Mouse (Mus musculus): ENCODE data around the gene Ywhah. TPM values are rescaled to one million over a fixed set of nuclear protein-coding genes. Genes with fewer than 3 reads are reported as not detected.

The Ywhah gene
- polyA plus RNA-seq, 1 experiment from 2014 or later, result 388 TPM

DNA sequence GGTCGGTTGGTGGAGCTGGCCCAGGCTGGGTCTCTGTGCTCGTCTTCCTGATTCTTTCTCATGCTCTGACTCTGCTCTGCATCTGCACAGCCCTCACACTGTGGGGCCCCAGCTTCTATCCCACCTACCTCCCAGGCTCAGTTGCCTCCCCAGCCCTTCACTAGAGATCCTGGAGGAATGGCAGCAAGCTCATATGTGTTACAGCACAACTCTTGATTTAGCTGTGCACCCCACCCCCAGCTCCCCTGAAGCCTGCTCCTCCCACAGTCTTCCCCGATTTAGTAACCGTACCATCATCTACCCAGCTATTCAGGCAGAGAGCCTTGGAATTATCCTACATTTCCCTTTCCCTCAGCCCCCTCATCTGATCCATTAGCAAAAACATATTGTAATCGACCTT lies 17.5 kb upstream of the Ywhah start:
- H3K27me3 ChIP-seq, result no peaks in the 10 kb centered on the region
- 82% methylated on average over 5 of the region's 5 CpGs for WGBS
- H3K9me3 ChIP-seq, result no peaks in the 10 kb centered on the region
- no peak overlapping the region for H3K4me3 ChIP-seq
- no peaks in the 10 kb centered on the region for H3K36me3 ChIP-seq
- ATAC-seq (ENCODE audit: low FRiP score, low read depth), result no peak
- H3K27ac ChIP-seq, result no peak overlapping the region
- no peak overlapping the region for H3K4me2 ChIP-seq (replicated peaks)
- H3K4me1 ChIP-seq, result peaks cover under 1% of the 10 kb centered on the region
- no peak overlapping the region for H3K9ac ChIP-seq

GRCm38 (mm10) chr5:33002781-33003180 lies 15.8 kb upstream of the Ywhah start:
- Histone ChIP-seq H3K4me2 (replicated peaks) (no peak overlapping the region), H3K27ac (no peak overlapping the region), H3K36me3 (no peaks in the 10 kb centered on the region), H3K9ac (no peak overlapping the region), H3K4me1 (peaks cover 9% of the 10 kb centered on the region), H3K27me3 (no peaks in the 10 kb centered on the region), H3K9me3 (no peaks in the 10 kb centered on the region), H3K4me3 (no peak overlapping the region)
- no peak for ATAC-seq (ENCODE audit: low FRiP score, low read depth)
- WGBS, result 82% methylated on average over 5 of the region's 5 CpGs

DNA sequence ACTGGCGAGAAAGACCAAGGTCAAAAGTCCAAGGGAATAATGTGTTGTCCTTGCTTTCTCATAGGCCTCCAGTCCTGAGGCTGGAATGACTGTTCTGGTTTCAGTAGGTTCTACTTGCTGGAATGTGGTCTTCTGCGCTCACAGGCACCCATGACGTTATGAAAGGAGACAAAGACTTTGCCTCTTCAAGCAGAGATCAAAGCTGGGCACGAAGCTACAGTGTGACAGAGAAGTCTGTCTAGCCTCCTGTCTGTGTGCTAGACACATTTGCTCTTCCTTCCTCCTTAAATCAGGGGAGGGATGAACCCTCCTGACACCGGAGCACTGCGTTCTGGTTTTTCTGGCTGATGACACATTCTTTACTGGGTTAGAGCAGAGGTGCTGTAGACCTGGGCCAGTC lies 15.1 kb upstream of the Ywhah start:
- no peaks in the 10 kb centered on the region for H3K36me3 ChIP-seq
- ATAC-seq (ENCODE audit: low FRiP score, low read depth), result no peak
- H3K4me3 ChIP-seq, result no peak overlapping the region
- H3K4me1 ChIP-seq, result peaks cover 9% of the 10 kb centered on the region
- no peaks in the 10 kb centered on the region for H3K9me3 ChIP-seq
- no peak overlapping the region for H3K4me2 ChIP-seq (replicated peaks)
- H3K27me3 ChIP-seq, result no peaks in the 10 kb centered on the region
- WGBS, result 80% methylated on average over 6 of the region's 6 CpGs
- H3K9ac ChIP-seq, result no peak overlapping the region
- H3K27ac ChIP-seq, result no peak overlapping the region

DNA sequence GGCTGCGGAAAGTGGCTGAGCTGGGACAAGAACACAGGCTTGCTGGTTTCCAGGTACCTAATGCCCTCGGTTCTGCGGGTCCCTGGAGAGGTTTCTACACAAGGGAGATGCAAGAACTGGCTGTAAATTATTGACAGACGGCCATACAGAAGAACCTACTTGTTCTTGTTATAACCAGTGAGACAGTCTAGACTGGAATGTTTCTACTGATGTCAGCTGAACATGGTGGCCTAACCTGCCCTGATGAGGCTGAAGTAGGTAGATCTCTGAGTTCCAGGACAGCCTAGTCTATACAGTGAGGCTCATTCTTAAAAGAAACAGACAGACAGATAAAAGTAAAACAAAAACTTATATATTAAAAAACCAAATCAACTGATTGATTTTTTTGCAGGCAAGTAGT lies 14.5 kb upstream of the Ywhah start:
- Histone ChIP-seq H3K36me3 (no peaks in the 10 kb centered on the region), H3K27ac (no peak overlapping the region), H3K27me3 (no peaks in the 10 kb centered on the region), H3K9ac (no peak overlapping the region), H3K4me2 (replicated peaks) (no peak overlapping the region), H3K4me3 (no peak overlapping the region), H3K4me1 (peaks cover 9% of the 10 kb centered on the region), H3K9me3 (no peaks in the 10 kb centered on the region)
- no peak for ATAC-seq (ENCODE audit: low FRiP score, low read depth)
- WGBS, result 70% methylated on average over 4 of the region's 4 CpGs

DNA sequence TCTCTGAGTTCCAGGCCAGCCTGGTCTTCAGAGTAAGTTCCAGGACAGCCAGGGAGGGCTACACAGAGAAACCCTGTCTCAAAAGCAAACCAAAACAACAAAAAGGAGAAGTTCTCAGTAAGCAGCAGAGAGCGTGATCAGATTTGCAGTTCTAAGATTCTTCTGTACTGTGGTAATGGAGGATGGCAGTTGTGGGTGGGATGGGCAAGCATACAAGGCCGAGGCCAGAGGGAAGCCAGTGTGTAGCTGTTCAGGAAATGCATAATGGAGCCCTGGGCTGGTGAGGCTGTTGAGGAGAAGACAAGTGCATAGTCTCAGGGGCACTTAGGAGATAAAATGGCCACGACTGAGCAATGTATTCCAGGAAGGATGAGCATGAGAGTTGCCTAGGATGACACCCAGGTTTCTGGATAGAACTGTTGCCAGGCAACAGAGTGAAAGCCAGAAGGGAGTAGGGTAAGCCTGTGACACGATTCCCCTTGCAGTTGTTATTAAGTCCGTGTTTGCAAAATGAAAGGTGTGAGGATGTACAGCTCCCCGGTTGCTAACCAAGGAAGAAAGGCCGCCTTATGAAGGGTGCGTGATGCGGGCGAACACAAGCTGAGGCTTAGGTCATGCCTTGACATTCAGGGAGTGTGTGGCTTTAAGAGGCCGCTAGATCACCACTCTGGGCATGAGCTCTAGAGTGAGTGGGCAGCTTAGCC lies 13.0 kb upstream of the Ywhah start:
- Histone ChIP-seq H3K27ac (no peak overlapping the region), H3K4me2 (replicated peaks) (no peak overlapping the region), H3K9ac (no peak overlapping the region), H3K27me3 (no peaks in the 10 kb centered on the region), H3K9me3 (no peaks in the 10 kb centered on the region), H3K36me3 (no peaks in the 10 kb centered on the region), H3K4me3 (no peak overlapping the region), H3K4me1 (peaks cover 13% of the 10 kb centered on the region)
- 83% methylated on average over 11 of the region's 11 CpGs for WGBS
- ATAC-seq (ENCODE audit: low FRiP score, low read depth), result no peak

DNA sequence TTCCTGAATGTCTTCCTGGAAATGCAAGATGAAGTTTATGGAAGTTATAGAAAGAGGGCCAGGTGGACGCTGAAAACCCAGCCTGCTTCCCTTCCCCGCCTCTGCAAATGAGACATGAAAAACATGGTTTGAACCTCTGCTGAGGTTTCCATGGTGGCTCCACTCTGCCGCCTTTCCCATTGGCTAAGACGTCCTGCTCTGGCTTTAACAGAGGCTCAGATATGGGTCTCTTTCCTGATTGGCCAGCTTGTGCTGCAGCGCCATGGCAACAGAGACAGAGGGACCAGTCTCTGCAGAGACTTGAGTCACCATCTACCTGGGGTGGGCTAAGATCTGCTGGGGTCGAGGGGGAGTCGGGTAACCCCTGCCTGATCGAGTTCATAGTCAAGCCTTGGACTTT lies 11.9 kb upstream of the Ywhah start:
- no peak overlapping the region for H3K9ac ChIP-seq

GRCm38 (mm10) chr5:33007371-33007770 lies 11.2 kb upstream of the Ywhah start:
- no peak for ATAC-seq (ENCODE audit: low FRiP score, low read depth)
- no peaks in the 10 kb centered on the region for H3K9me3 ChIP-seq
- no peaks in the 10 kb centered on the region for H3K36me3 ChIP-seq
- no peaks in the 10 kb centered on the region for H3K27me3 ChIP-seq
- no peak overlapping the region for H3K27ac ChIP-seq
- H3K9ac ChIP-seq, result no peak overlapping the region
- H3K4me2 ChIP-seq (replicated peaks), result no peak overlapping the region
- 67% methylated on average over 4 of the region's 4 CpGs for WGBS
- peaks cover 22% of the 10 kb centered on the region for H3K4me1 ChIP-seq
- H3K4me3 ChIP-seq, result no peak overlapping the region

More for the DNA sequence above, 11.9 kb upstream of the Ywhah start:
- H3K4me1 ChIP-seq, result peaks cover 22% of the 10 kb centered on the region
- H3K27ac ChIP-seq, result no peak overlapping the region
- no peak overlapping the region for H3K4me3 ChIP-seq
- H3K9me3 ChIP-seq, result no peaks in the 10 kb centered on the region
- no peak overlapping the region for H3K4me2 ChIP-seq (replicated peaks)
- no peak for ATAC-seq (ENCODE audit: low FRiP score, low read depth)
- 29% methylated on average over 8 of the region's 8 CpGs for WGBS
- H3K27me3 ChIP-seq, result no peaks in the 10 kb centered on the region
- H3K36me3 ChIP-seq, result no peaks in the 10 kb centered on the region

- 70% methylated on average over 2 of the region's 2 CpGs for WGBS
- Histone ChIP-seq H3K4me3 (no peak overlapping the region), H3K4me2 (replicated peaks) (no peak overlapping the region), H3K27ac (no peak overlapping the region), H3K27me3 (no peaks in the 10 kb centered on the region), H3K9ac (no peak overlapping the region), H3K4me1 (peaks cover 22% of the 10 kb centered on the region), H3K9me3 (no peaks in the 10 kb centered on the region), H3K36me3 (no peaks in the 10 kb centered on the region)
- ATAC-seq (ENCODE audit: low FRiP score, low read depth), result no peak
Measured at GRCm38 (mm10) chr5:33009301-33009700, 9.3 kb upstream of the Ywhah start.

DNA sequence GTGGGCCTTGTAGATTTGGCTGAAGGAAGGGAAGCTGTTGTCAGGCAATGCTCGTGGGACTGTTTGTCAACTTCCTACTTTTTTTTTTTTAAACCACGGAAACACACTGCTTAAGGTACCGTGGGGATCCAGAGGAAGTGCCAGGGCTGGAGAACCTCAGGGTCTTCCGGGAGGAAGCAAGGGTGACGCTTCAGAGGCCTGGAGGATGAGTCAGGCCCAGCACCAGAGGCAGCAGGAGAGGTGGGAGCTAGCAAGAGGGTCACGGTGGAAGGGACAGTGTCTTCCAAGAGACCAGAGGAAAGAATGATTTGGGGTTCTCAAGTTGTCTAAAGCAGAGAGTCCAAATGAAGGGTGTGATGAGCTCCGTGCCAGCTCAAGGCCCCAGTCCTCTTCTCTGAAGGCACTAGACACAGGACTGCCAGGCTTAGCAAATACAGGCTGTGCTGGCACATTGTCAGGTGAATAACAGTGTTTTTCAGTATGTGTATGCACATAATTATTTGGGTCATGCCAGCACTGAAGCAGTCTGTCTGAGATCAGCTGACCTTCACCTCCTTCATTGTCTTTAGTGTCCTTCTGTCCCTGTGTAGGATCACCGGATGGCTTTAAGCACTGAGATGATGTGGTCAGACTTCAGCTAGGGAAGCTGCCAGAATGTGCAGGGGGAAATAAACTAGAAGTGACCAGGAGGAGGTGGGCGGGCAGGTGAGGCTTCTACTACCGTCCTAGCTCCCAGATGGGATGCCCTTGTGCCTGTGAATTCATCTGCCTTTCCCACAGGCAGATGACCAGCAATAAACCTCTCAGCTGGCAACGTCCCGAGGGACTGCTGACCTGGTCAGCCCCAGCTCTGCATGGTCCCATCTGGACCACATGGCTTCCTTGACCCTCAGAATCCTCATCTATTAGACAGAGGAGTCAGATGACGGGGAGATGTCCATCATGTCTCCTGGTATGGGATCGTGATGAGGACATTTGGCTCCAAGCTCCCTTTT lies 8.5 kb upstream of the Ywhah start:
- no peaks in the 10 kb centered on the region for H3K9me3 ChIP-seq
- no peaks in the 10 kb centered on the region for H3K27me3 ChIP-seq
- H3K4me1 ChIP-seq, result peaks cover 22% of the 10 kb centered on the region
- no peak overlapping the region for H3K4me3 ChIP-seq
- no peak overlapping the region for H3K9ac ChIP-seq
- H3K36me3 ChIP-seq, result no peaks in the 10 kb centered on the region
- no peak for ATAC-seq (ENCODE audit: low FRiP score, low read depth)
- 70% methylated on average over 14 of the region's 14 CpGs for WGBS
- H3K4me2 ChIP-seq (replicated peaks), result no peak overlapping the region
- H3K27ac ChIP-seq, result no peak overlapping the region

DNA sequence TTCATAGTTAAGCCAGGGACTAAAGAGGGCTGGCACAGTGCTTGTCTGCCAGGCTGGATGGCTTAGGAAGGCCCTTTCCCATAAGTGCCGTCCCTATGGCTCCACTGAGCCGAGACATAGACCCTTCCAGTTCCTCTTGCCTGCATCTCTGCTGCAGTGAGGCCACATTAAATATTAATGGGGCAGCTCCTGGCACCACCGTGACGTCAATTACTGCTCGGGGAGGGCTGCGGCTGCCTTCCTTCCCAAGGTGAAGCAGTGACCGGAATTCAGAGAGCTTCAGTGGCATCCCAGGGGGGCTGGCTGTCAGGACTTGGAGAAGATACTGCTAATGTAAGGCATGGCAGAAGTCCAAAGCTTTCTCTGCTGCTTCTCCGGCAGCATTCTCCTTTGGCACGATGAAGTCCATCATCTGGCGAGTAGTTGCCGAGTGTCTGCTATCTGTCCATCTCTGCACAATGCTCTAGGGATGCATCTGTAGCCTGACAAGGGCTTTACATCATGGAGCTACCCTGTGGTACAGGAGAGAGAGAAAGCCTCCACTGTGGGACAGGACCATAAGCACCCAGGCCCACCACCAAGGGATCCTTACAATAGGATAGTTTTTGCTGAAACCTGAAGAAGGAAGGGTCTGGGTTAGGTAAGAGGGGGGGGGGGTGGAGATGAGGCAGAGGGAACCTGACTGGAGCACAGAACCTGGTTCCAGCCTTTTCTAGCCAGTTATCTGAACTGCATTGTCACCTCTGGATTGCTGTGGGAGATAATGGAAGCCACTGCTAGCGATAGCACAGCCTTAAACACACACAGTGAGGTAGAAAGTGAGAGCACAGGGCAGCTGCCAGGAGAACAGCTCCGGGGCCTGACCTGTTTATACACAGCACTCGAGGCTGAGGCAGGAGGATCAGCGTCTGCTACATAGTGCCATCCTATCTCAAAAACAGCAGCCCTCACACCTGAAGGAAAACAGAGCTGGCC lies 7.2 kb upstream of the Ywhah start:
- no peak overlapping the region for H3K4me3 ChIP-seq
- 47% methylated on average over 15 of the region's 15 CpGs for WGBS
- ATAC-seq (ENCODE audit: low FRiP score, low read depth), result peak; percentile 71; the same call in 1 of the 2 replicates
- H3K4me2 ChIP-seq (replicated peaks), result peak overlapping the region; percentile 19; the same call in 1 of the 2 replicates
- no peak overlapping the region for H3K9ac ChIP-seq
- no peaks in the 10 kb centered on the region for H3K9me3 ChIP-seq
- no peak overlapping the region; the same call in 1 of the 2 replicates for H3K27ac ChIP-seq
- H3K4me1 ChIP-seq, result peaks cover 18% of the 10 kb centered on the region
- H3K27me3 ChIP-seq, result no peaks in the 10 kb centered on the region
- H3K36me3 ChIP-seq, result no peaks in the 10 kb centered on the region

DNA sequence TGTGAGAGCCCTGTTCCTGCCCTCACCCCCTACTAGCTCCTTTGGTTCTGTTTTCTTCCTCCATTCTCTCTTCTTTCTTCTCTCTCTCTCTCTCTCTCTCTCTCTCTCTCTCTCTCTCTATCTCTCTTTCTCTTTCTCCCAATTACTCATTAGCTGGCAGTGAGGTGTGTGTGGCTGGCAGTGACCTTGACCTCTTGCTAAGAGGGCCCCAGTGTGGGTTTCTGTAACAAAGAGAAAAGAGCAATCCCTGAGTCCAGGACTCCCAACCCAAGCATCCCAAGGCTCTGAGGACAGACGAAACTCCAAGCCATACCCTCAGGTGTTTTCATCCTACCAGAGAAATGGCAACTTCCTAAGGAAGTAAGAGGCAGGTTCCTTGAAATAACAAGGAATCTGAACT lies 4.5 kb upstream of the Ywhah start:
- H3K9ac ChIP-seq, result no peak overlapping the region
- no peaks in the 10 kb centered on the region for H3K36me3 ChIP-seq
- peaks cover 17% of the 10 kb centered on the region for H3K4me1 ChIP-seq
- 80% methylated on average over 1 of the region's 1 CpGs for WGBS
- no peak overlapping the region for H3K27ac ChIP-seq
- H3K9me3 ChIP-seq, result no peaks in the 10 kb centered on the region
- H3K4me2 ChIP-seq (replicated peaks), result no peak overlapping the region
- H3K4me3 ChIP-seq, result no peak overlapping the region
- no peaks in the 10 kb centered on the region for H3K27me3 ChIP-seq
- no peak for ATAC-seq (ENCODE audit: low FRiP score, low read depth)

Measured in limb, embryonic 13.5 days (tissue).